Mouse (Mus musculus): ENCODE measurements around the gene Catsper1.

- TF ChIP-seq CTCF (IDR thresholded peaks at IDR 0.05; ENCODE audit: borderline replicate concordance, control insufficient read depth, extremely low read depth, insufficient read depth, low read length, poor library complexity) (no peak), POLR2A (IDR thresholded peaks at IDR 0.05; ENCODE audit: control insufficient read depth, extremely low read depth, insufficient read depth, low read length, poor library complexity) (no peak)
Measured at GRCm38 (mm10) chr19:5383326-5383725, 47.8 kb downstream of the Catsper1 start.

Measured in thymus, adult 2 months (tissue).